Mouse (Mus musculus) ES-E14 (cell line): ENCODE measurements at regions not wholly inside any gene's neighbourhood (a gene's known extent, or its start where the extent isn't known, plus 50 kb on each side); places are given as distances from the start of the nearest gene placed in this dataset.

Source experiments
- DNase-seq: peaks from one replicate; pipeline ENCODE4 v3.0.0-alpha.2; 2013; ENCODE audit warnings: low read depth, low spot score
- H3K27ac ChIP-seq: 2 replicates; pipeline ENCODE4 v1.5.1; 2012; ENCODE audit warnings: low read depth, mild to moderate bottlenecking, low read length, moderate library complexity, mixed read lengths; ENCODE audit not compliant: poor library complexity, insufficient read depth, severe bottlenecking
- H3K36me3 ChIP-seq: 2 replicates; pipeline ENCODE4 v1.6.1; 2012; ENCODE audit warnings: mild to moderate bottlenecking, low read length, moderate library complexity, mixed read lengths; ENCODE audit not compliant: control insufficient read depth, poor library complexity, insufficient read depth, severe bottlenecking
- H3K4me1 ChIP-seq, 2 experiments: fragments of 150-350 bp in 1 of 2; sonication (generic) in 1 of 2; 2 replicates each; pipeline ENCODE4 v1.6.1; 2012; ENCODE audit warnings: low read length in 2 of 2, mild to moderate bottlenecking in 1 of 2, mixed read lengths in 1 of 2; ENCODE audit not compliant: control insufficient read depth in 2 of 2, insufficient read depth in 2 of 2, poor library complexity in 1 of 2
- H3K4me3 ChIP-seq, 2 experiments: fragments of 150-350 bp in 1 of 2; sonication (generic) in 1 of 2; 2 replicates each; pipeline ENCODE4 v1.5.1; 2012; ENCODE audit warnings: low read length in 2 of 2, low read depth in 1 of 2, mild to moderate bottlenecking in 1 of 2, mixed read lengths in 1 of 2; ENCODE audit not compliant: insufficient read depth in 1 of 2, poor library complexity in 1 of 2, severe bottlenecking in 1 of 2
- H3K9ac ChIP-seq: 2 replicates; pipeline ENCODE4 v1.6.1; 2012; ENCODE audit warnings: low read depth, mild to moderate bottlenecking, low read length, mixed read lengths; ENCODE audit not compliant: poor library complexity, insufficient read depth, severe bottlenecking
- H3K9me3 ChIP-seq: fragments of 150-350 bp; sonication (generic); 2 replicates; pipeline ENCODE4 v1.6.1; 2012; ENCODE audit warnings: low read depth, mild to moderate bottlenecking, low read length; ENCODE audit not compliant: control insufficient read depth, insufficient read depth
- CHD2 ChIP-seq: IDR thresholded peaks from 2 replicates; pipeline ENCODE4 v1.6.1; 2014; ENCODE audit warnings: mild to moderate bottlenecking, low read depth, low read length, inconsistent platforms
- HCFC1 ChIP-seq: IDR thresholded peaks from 2 replicates; pipeline ENCODE4 v1.6.1; 2012; ENCODE audit warnings: low read length, inconsistent platforms, borderline replicate concordance; ENCODE audit not compliant: insufficient read depth
- MAFK ChIP-seq: IDR thresholded peaks from 2 replicates; pipeline ENCODE4 v1.6.1; 2014; ENCODE audit warnings: mild to moderate bottlenecking, low read depth, low read length, inconsistent platforms; ENCODE audit not compliant: insufficient read depth
- ZC3H11A ChIP-seq: IDR thresholded peaks from 2 replicates; pipeline ENCODE4 v1.6.1; 2012; ENCODE audit warnings: low read depth, mild to moderate bottlenecking, inconsistent platforms, low read length, borderline replicate concordance
- ZNF384 ChIP-seq: IDR thresholded peaks from 2 replicates; pipeline ENCODE4 v1.6.1; 2012; ENCODE audit warnings: low read depth, low read length, inconsistent platforms
- in situ Hi-C, 2 experiments: fragments of 600-800 bp; cut with MboI; formaldehyde crosslinking; loops; one replicate each; pipeline ENCODE4 v1.15.1; 2025; ENCODE audit warnings: low sequenced_read_pairs in 2 of 2, inconsistent platforms in 1 of 2; ENCODE audit not compliant: unreplicated experiment in 2 of 2

- TF ChIP-seq ZNF384 (no peak), CHD2 (no peak), MAFK (no peak), ZC3H11A (peak; percentile 70)
- H3K9me3 ChIP-seq, result no peaks in the 10 kb centered on the region
- peak; percentile 11 for DNase-seq
- no peaks in the 10 kb centered on the region for H3K4me1 ChIP-seq
- in situ Hi-C loops, result loop anchor here in 1 of 2 experiments (25.0 kb wide), 1 partner anchor 595 kb away; the partner anchor contains the start of genes Gopc and Nepn
- no peak overlapping the region for H3K27ac ChIP-seq
- H3K36me3 ChIP-seq, result no peaks in the 10 kb centered on the region
- H3K9ac ChIP-seq, result no peak overlapping the region
- no peak overlapping the region for H3K4me3 ChIP-seq
Observed at GRCm38 (mm10) chr10:51792030-51792429, 114.5 kb downstream of the Rfx6 start.

GRCm38 (mm10) chr10:51793876-51794275, 116.3 kb downstream of the Rfx6 start:
- H3K36me3 ChIP-seq, result no peaks in the 10 kb centered on the region
- no peak overlapping the region for H3K4me3 ChIP-seq
- no peak overlapping the region for H3K9ac ChIP-seq
- in situ Hi-C loops, result loop anchor here in 1 of 2 experiments (25.0 kb wide), 1 partner anchor 593 kb away; the partner anchor contains the start of genes Gopc and Nepn
- TF ChIP-seq ZNF384 (no peak), CHD2 (no peak), HCFC1 (no peak), MAFK (no peak), ZC3H11A (no peak)
- no peaks in the 10 kb centered on the region for H3K9me3 ChIP-seq
- H3K4me1 ChIP-seq, result no peaks in the 10 kb centered on the region
- DNase-seq, result no peak
- H3K27ac ChIP-seq, result no peak overlapping the region

- in situ Hi-C loops, result no loop called here
- no peaks in the 10 kb centered on the region for H3K9me3 ChIP-seq
- H3K36me3 ChIP-seq, result no peaks in the 10 kb centered on the region
- no peak overlapping the region for H3K27ac ChIP-seq
- DNase-seq, result peak; percentile 8
- TF ChIP-seq CHD2, result no peak
- no peak for TF ChIP-seq MAFK
- TF ChIP-seq ZC3H11A, result no peak
- no peak for TF ChIP-seq HCFC1
- TF ChIP-seq ZNF384, result no peak
- H3K4me3 ChIP-seq, result no peak overlapping the region
- H3K4me1 ChIP-seq, result no peaks in the 10 kb centered on the region
- H3K9ac ChIP-seq, result no peak overlapping the region
Observed at GRCm38 (mm10) chr10:51816626-51817025, 139.1 kb downstream of the Rfx6 start.

- Histone ChIP-seq H3K36me3 (no peaks in the 10 kb centered on the region), H3K4me1 (no peaks in the 10 kb centered on the region), H3K27ac (no peak overlapping the region), H3K9me3 (no peaks in the 10 kb centered on the region), H3K4me3 (no peak overlapping the region), H3K9ac (no peak overlapping the region)
- in situ Hi-C loops, result no loop called here
- TF ChIP-seq ZC3H11A, result no peak
- no peak for TF ChIP-seq HCFC1
- TF ChIP-seq CHD2, result no peak
- no peak for TF ChIP-seq MAFK
- no peak for TF ChIP-seq ZNF384
- DNase-seq, result no peak
Observed at GRCm38 (mm10) chr10:51823900-51824299, 146.3 kb downstream of the Rfx6 start.
